Mouse (Mus musculus) embryonic facial prominence, embryonic 15.5 days (tissue): ENCODE measurements around the gene Sfxn2. TPM values are rescaled to one million over a fixed set of nuclear protein-coding genes. Genes with fewer than 3 reads are reported as not detected.

Experiments used
- ATAC-seq: fragments of 200-750 bp; cut with Nextera tagmentation; 2 replicates; pipeline ENCODE4 v1.8.0; 2017; ENCODE audit warnings: low read depth, moderate TSS enrichment; ENCODE audit not compliant: insufficient number of reproducible peaks, low FRiP score, low TSS enrichment
- H3K27ac ChIP-seq: fragments of 300-500 bp; sonication (generic); replicated peaks from 2 replicates; pipeline ENCODE4 v1.5.1; 2015; ENCODE audit warnings: mild to moderate bottlenecking, inconsistent platforms
- H3K27me3 ChIP-seq: fragments of 300-500 bp; sonication (generic); 2 replicates; pipeline ENCODE4 v1.6.1; 2015; ENCODE audit warnings: inconsistent platforms
- H3K36me3 ChIP-seq: fragments of 300-500 bp; sonication (generic); 2 replicates; pipeline ENCODE4 v1.6.1; 2015; ENCODE audit warnings: mild to moderate bottlenecking, inconsistent platforms
- H3K4me1 ChIP-seq: fragments of 300-500 bp; sonication (generic); 2 replicates; pipeline ENCODE4 v1.6.1; 2015; ENCODE audit warnings: inconsistent platforms
- H3K4me2 ChIP-seq: fragments of 300-500 bp; sonication (generic); replicated peaks from 2 replicates; pipeline ENCODE4 v1.6.1; 2015; ENCODE audit warnings: mild to moderate bottlenecking, inconsistent platforms
- H3K4me3 ChIP-seq: fragments of 300-500 bp; sonication (generic); replicated peaks from 2 replicates; pipeline ENCODE4 v1.5.1; 2015; ENCODE audit warnings: mild to moderate bottlenecking, inconsistent platforms
- H3K9ac ChIP-seq: fragments of 300-500 bp; sonication (generic); 2 replicates; pipeline ENCODE4 v1.6.1; 2015; ENCODE audit warnings: inconsistent platforms
- H3K9me3 ChIP-seq: fragments of 300-500 bp; sonication (generic); replicated peaks from 2 replicates; pipeline ENCODE4 v1.6.1; 2016; ENCODE audit warnings: inconsistent platforms
- WGBS: fragments of 180-500 bp; shearing (Covaris S2); methylation state at CpG from one replicate; pipeline ENCODE4 v1.1.7; 2015; 5-methylcytosine and 5-hydroxymethylcytosine counted together
- polyA plus RNA-seq: library from polyadenylated mRNA; unstranded; fragments of >200 nt; fragmentation: Nextera tagmentation; extraction: Ambion mirVana; gene quantifications from 2 replicates; pipeline ENCODE4 v1.2.1, GENCODE M21; 2015

Gene Sfxn2
- polyA plus RNA-seq, 1 experiment from 2014 or later, result 21.9 TPM

- Histone ChIP-seq H3K27ac (peak overlapping the region; percentile 79), H3K4me2 (peak overlapping the region; percentile 43), H3K9me3 (no peaks in the 10 kb centered on the region), H3K36me3 (peaks cover 6% of the 10 kb centered on the region; the same call in 1 of the 2 replicates), H3K9ac (0 out of 2 replicates have a peak overlapping the region, but pooled peaks have one; percentile 13), H3K4me3 (peak overlapping the region; percentile 35), H3K27me3 (no peaks in the 10 kb centered on the region), H3K4me1 (peaks cover 76% of the 10 kb centered on the region)
- 19% methylated on average over 12 of the region's 12 CpGs for WGBS
- ATAC-seq, result no peak
These were observed 49.6 kb downstream of the Sfxn2 start for GRCm38 (mm10) chr19:46622659-46623193.

GRCm38 (mm10) chr19:46623194-46623667 is 50.1 kb downstream of the Sfxn2 start:
- H3K4me3 ChIP-seq, result peak overlapping the region; percentile 35
- no peaks in the 10 kb centered on the region for H3K27me3 ChIP-seq
- WGBS, result 7% methylated on average over 16 of the region's 16 CpGs
- ATAC-seq, result peak; percentile 58; the same call in 1 of the 2 replicates
- H3K36me3 ChIP-seq, result peaks cover 7% of the 10 kb centered on the region; the same call in 1 of the 2 replicates
- H3K9ac ChIP-seq, result peak overlapping the region; percentile 13; the same call in 1 of the 2 replicates
- H3K4me2 ChIP-seq, result peak overlapping the region; percentile 43
- H3K4me1 ChIP-seq, result peaks cover 72% of the 10 kb centered on the region
- H3K27ac ChIP-seq, result peak overlapping the region; percentile 79
- H3K9me3 ChIP-seq, result no peaks in the 10 kb centered on the region

DNA sequence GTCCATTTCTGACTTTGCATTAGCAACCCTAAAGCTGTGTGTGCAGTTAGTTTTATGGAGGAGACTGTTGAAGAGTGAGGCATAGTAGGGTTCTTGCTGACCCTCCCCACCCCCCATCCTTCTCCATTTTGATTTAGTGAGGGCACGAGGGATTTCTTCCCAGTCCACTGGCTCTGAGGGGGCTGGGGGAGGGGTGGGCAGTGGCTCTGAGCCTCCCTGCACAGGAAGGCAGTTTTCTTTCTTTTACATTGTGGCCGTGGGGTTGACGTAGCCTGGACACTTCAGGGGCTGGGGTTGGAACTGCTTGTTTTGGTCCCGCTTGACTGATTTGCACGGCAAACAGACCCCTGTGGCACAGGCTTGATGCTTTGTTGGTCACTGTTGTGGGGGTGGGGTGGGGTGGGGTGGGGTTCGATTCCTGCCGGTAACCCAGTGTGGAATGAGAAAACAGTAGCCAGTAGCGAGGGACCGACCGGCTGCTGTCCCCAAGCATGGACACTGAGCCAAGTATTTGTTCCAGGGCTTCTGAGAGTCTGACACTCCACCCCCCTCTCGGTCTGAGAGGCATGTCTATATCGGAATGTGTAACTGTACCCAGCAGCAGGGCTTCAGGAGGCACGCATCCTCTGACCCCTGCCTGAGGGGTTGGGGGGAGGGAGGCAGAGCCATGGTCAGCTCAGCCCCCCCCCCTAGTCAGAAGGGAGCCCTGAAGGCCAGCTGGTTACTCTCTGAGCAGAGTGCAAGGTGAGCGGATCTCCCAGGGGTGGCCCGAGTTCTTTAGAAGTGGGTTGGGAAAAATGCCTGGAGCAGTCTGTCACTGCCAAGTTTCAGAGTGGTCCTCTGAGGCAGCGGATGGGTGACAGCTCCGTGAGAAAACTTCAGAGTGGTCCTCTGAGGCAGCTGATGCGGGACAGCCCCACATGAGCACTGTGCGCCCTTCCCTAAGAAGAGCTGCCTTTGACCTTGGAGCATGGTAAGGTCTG is 50.9 kb downstream of the Sfxn2 start:
- 23% methylated on average over 19 of the region's 19 CpGs for WGBS
- Histone ChIP-seq H3K27ac (peak overlapping the region; percentile 79), H3K9me3 (no peaks in the 10 kb centered on the region), H3K4me1 (peaks cover 67% of the 10 kb centered on the region), H3K9ac (peak overlapping the region; percentile 13; the same call in 1 of the 2 replicates), H3K4me3 (peak overlapping the region; percentile 35), H3K36me3 (peaks cover 11% of the 10 kb centered on the region; the same call in 1 of the 2 replicates), H3K4me2 (peak overlapping the region; percentile 43), H3K27me3 (no peaks in the 10 kb centered on the region)
- peak; percentile 66 for ATAC-seq

GRCm38 (mm10) chr19:46625015-46625414 is 51.9 kb downstream of the Sfxn2 start:
- Histone ChIP-seq H3K4me1 (peaks cover 62% of the 10 kb centered on the region), H3K27me3 (no peaks in the 10 kb centered on the region), H3K4me3 (0 out of 2 replicates have a peak overlapping the region, but pooled peaks have one; percentile 35), H3K9ac (no peak overlapping the region), H3K9me3 (no peaks in the 10 kb centered on the region), H3K27ac (no peak overlapping the region; the same call in 1 of the 2 replicates), H3K4me2 (no peak overlapping the region), H3K36me3 (peaks cover 11% of the 10 kb centered on the region; the same call in 1 of the 2 replicates)
- ATAC-seq, result no peak
- 91% methylated on average over 12 of the region's 12 CpGs for WGBS

GRCm38 (mm10) chr19:46625519-46625918 is 52.4 kb downstream of the Sfxn2 start:
- Histone ChIP-seq H3K36me3 (peaks cover 11% of the 10 kb centered on the region; the same call in 1 of the 2 replicates), H3K9ac (no peak overlapping the region), H3K4me1 (peaks cover 62% of the 10 kb centered on the region), H3K4me3 (no peak overlapping the region), H3K27me3 (no peaks in the 10 kb centered on the region), H3K4me2 (no peak overlapping the region), H3K9me3 (no peaks in the 10 kb centered on the region), H3K27ac (no peak overlapping the region; the same call in 1 of the 2 replicates)
- WGBS, result 60% methylated on average over 10 of the region's 10 CpGs
- no peak for ATAC-seq

DNA sequence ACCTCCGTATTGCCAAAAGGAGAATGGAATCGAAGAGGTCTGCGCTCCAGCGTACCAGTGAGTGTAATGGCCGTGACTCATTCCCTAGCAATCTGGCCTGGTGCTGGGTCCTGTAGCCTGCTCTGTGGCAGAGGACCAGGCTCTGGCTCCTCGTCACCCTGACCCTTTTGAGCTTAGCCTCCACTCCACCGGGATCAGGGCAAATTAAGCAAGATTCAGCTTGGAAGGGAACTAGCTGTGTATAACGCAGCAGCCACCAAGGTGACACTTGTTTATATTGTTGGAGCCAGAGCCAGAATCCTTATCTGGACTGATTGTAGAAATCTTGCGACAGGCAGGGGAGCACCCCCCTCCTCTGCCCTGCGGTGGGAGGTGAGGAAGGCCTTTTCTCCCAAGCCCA is 55.2 kb downstream of the Sfxn2 start:
- no peaks in the 10 kb centered on the region for H3K27me3 ChIP-seq
- peaks cover 37% of the 10 kb centered on the region for H3K4me1 ChIP-seq
- no peak overlapping the region for H3K4me3 ChIP-seq
- no peak for ATAC-seq
- no peak overlapping the region for H3K27ac ChIP-seq
- H3K36me3 ChIP-seq, result peaks cover 11% of the 10 kb centered on the region; the same call in 1 of the 2 replicates
- no peaks in the 10 kb centered on the region for H3K9me3 ChIP-seq
- H3K4me2 ChIP-seq, result no peak overlapping the region
- 89% methylated on average over 10 of the region's 10 CpGs for WGBS
- H3K9ac ChIP-seq, result no peak overlapping the region

- Histone ChIP-seq H3K4me1 (peaks cover 25% of the 10 kb centered on the region), H3K9ac (no peak overlapping the region), H3K27ac (no peak overlapping the region; the same call in 1 of the 2 replicates)
These were observed 56.6 kb downstream of the Sfxn2 start for GRCm38 (mm10) chr19:46629807-46630206.

GRCm38 (mm10) chr19:46631637-46632036 is 58.5 kb downstream of the Sfxn2 start:
- H3K4me3 ChIP-seq, result no peak overlapping the region
- no peak overlapping the region for H3K9ac ChIP-seq
- no peaks in the 10 kb centered on the region for H3K27me3 ChIP-seq
- H3K27ac ChIP-seq, result no peak overlapping the region
- no peak for ATAC-seq
- WGBS, result 86% methylated on average over 9 of the region's 9 CpGs
- no peak overlapping the region for H3K4me2 ChIP-seq
- no peaks in the 10 kb centered on the region for H3K9me3 ChIP-seq
- peaks cover 25% of the 10 kb centered on the region for H3K4me1 ChIP-seq
- H3K36me3 ChIP-seq, result 0 out of 2 replicates have a peak, but pooled peaks cover 5% of the 10 kb centered on the region

More at GRCm38 (mm10) chr19:46629807-46630206, 56.6 kb downstream of the Sfxn2 start:
- peaks cover 11% of the 10 kb centered on the region; the same call in 1 of the 2 replicates for H3K36me3 ChIP-seq
- H3K4me2 ChIP-seq, result no peak overlapping the region
- H3K27me3 ChIP-seq, result no peaks in the 10 kb centered on the region
- H3K9me3 ChIP-seq, result no peaks in the 10 kb centered on the region
- no peak overlapping the region for H3K4me3 ChIP-seq
- WGBS, result 69% methylated on average over 9 of the region's 9 CpGs
- ATAC-seq, result no peak

DNA sequence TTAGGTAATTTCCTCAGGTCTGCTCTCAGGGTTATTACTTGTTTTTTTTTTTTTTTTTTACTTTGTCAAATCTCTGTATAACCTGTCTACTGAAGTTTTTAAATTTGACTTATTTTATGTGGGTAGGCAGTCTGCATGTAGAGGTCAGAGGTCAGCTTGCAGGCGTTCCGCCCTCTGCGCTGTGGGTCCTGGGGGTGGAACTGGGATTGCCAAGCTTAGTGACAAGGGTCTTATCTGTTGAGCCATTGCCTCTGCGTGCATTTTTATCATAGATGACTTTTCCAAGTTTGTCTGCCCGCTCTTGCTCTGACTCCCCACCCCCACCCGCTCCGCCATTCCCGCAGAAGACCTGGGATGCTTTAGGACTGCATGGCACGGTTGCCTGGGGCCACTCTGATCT is 62.6 kb downstream of the Sfxn2 start:
- H3K9ac ChIP-seq, result no peak overlapping the region
- 59% methylated on average over 9 of the region's 9 CpGs for WGBS
- H3K4me3 ChIP-seq, result no peak overlapping the region
- no peak overlapping the region for H3K4me2 ChIP-seq
- H3K27ac ChIP-seq, result no peak overlapping the region
- no peak for ATAC-seq
- peaks cover 8% of the 10 kb centered on the region; the same call in 1 of the 2 replicates for H3K36me3 ChIP-seq
- H3K9me3 ChIP-seq, result no peaks in the 10 kb centered on the region
- no peaks in the 10 kb centered on the region for H3K27me3 ChIP-seq
- H3K4me1 ChIP-seq, result peaks cover 44% of the 10 kb centered on the region

- no peaks in the 10 kb centered on the region for H3K27me3 ChIP-seq
- no peak overlapping the region for H3K4me3 ChIP-seq
- H3K4me2 ChIP-seq, result no peak overlapping the region
- H3K27ac ChIP-seq, result no peak overlapping the region
- H3K36me3 ChIP-seq, result peaks cover 8% of the 10 kb centered on the region; the same call in 1 of the 2 replicates
- H3K9ac ChIP-seq, result no peak overlapping the region
- H3K4me1 ChIP-seq, result peaks cover 61% of the 10 kb centered on the region
- no peak for ATAC-seq
- H3K9me3 ChIP-seq, result no peaks in the 10 kb centered on the region
- 70% methylated on average over 6 of the region's 6 CpGs for WGBS
These were observed 64.4 kb downstream of the Sfxn2 start for GRCm38 (mm10) chr19:46637598-46637997.

GRCm38 (mm10) chr19:46639053-46639452 is 65.9 kb downstream of the Sfxn2 start:
- Histone ChIP-seq H3K27ac (peak overlapping the region; percentile 71), H3K4me2 (no peak overlapping the region), H3K4me3 (no peak overlapping the region), H3K36me3 (peaks cover 8% of the 10 kb centered on the region; the same call in 1 of the 2 replicates), H3K4me1 (peaks cover 73% of the 10 kb centered on the region), H3K9me3 (no peaks in the 10 kb centered on the region), H3K27me3 (no peaks in the 10 kb centered on the region), H3K9ac (no peak overlapping the region)
- no peak for ATAC-seq
